Mouse (Mus musculus) embryo, embryonic 9.5 days (tissue): ENCODE data around the gene Pde10a.

Source experiments
- DNase-seq: peaks from one replicate; pipeline ENCODE4 v3.0.0-alpha.2; 2017; ENCODE audit errors: extremely low spot score

Gene Pde10a

DNA sequence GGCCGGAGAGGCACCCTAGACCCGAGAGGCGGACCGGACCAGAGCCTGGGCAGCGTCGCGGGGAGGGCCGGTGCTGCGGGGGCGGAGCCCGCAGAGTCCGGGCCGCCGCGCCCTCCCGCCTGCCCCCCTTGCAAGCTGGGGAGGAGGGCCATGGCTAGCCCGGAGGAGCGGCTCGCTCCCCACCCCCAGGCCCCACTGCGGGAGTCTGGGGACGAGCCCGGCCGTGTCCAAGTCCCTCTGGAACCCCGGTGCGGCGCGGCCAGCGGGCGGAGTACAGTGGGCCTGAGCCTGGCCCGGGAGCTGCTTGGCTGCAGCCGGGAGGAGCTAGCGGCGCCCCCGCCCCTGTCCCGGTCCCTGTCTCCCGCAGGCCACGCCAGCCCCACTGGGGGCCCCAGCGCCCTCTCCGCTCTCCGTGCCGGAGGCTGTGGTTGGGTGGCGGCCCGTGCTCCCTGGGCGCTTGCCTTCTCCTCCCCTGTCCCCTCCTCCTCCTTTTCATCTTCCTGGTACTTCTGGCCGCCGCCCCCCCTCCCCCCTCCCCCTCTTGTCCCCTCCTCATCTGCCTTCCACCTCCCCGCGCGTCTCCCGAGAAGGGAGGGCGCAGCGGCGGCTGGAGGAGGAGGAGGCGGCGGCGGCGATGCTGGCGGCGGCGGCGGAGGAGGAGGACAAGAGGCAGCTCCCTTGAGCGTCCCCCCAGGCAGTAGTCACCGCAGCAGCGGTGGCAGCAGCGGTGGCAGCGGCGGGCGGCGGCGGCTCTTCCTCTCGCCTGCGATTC is 276.1 kb downstream of the Pde10a start:
- peak; percentile 80 for DNase-seq

DNA sequence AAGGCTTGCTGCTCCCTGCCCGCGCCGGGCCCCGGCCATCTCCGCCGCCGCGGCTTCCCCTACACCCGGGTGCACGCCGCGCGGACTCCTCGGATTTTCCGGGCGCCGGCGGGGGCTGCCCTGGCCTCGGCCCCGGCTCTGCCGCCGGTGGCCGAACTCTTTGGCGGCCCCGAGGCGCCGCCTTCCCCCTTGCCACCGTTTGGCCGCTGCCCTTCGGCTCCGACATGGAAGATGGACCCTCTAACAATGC is 276.6 kb downstream of the Pde10a start:
- DNase-seq: no peak

DNA sequence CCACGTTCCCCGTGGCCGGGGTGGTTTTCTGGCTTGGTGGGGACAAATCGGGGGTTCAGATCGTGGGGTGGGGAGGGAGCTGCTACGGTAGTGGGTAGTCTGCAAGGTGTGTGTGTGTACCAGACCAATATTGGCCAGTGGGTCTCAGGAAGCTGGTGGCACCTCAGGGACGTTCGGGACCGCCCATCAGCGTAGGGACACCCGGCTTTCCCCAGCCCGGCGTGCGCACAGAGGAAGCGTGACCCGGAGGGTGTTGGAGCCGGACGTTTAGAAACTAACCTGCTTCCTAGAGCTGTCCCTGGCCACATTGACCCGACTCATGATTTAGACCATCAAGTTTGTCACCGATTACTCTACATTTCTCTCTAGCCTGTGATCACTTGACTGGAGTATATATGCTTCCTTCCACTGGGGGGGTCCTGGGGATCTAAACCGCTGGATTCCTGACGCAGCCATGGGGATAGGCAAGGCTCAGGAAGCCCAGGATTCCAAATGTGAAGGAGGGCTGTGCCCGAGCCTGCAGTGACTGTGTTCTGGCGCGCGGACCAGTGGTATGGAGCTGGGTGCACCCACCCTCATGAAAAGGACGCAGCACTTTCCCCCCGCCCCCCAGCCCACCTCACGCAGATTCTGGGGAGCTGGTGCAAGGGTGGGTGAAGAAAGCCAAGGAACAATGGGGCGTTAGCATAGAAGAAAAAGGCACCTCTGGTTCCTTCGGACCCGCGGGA is 277.2 kb downstream of the Pde10a start:
- peak; percentile 69 for DNase-seq

DNA sequence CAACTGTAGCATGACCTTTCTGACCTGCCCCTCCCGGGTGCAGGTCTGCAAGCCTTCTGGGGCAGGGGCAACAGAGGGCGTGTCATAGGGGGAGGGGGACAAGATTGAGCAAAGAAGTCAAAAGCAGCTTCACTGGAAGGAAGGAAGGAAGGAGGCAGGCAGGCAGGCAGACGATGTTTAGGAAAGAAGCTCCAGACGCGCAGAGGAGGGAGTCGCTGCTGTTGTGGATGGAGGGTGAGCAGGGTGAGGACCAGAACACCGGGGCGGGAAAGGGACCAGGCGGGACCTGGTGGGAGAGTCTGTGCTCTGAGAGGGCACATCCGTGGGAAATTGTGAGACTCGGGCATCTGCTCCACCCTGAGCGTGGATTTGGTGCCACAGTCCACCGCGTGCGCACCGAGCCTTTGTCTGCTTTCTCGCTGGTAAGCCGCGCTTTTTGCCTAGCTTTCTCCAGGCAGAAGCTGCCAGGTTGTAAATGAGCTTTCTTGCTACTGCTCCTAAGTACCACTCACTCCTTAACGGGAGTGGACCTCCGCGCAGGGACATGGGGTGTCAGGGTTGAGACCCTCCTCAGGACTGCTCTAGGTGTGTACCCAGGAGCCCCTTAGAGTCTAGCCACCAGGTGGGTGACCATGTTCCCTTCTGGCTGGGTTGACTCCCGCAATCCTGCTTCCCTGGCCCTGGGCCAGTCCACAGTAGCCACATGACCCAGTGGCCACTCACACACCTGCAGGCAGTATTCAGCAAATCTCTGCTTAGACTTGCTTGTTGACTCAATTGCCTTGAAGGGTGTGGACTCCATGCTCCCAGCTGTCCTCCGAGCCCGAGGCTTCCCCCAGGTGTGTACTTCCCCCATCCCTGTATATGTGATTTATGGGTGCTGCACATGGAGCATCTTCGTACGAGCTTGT is 278.0 kb downstream of the Pde10a start:
- DNase-seq: peak; percentile 63

DNA sequence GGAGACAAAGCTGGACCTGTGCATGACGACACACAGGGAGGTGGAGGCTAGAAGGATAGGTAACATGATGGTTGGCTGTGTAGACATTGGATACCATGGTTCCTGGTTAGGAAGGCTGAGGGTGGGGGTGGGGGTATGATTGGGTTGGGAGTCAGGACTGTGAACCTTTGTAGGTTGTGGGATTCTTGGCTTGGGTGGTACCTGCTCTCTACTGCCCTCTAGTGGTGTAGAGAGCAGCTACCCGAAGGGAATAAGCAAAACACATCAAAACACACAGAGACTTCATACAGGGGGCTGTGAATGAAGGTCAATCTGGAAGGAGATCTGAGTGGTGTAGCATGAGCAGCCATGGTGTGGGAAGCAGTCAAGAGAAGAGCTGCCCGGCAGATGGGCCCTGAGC is 282.2 kb downstream of the Pde10a start:
- DNase-seq: peak; percentile 45

DNA sequence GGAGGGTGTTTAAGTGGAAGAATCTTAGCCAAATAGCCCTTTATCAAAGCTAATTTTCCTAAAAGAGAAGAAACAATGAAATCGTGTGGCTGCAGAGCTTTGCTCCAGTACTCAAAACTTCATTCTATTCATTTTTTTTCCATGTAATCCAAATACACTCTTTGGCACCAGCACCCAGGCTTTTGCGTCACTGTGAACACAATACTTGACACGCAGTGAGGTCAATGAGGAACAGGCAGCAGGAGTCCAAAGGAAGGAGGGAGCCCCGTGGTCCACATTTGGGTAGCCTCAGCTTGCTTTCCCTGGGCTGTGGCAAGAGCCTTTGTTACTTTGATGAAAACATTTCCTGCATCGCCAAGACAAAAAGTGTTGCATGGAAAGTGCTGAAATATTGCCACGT is 284.6 kb downstream of the Pde10a start:
- DNase-seq: no peak

DNA sequence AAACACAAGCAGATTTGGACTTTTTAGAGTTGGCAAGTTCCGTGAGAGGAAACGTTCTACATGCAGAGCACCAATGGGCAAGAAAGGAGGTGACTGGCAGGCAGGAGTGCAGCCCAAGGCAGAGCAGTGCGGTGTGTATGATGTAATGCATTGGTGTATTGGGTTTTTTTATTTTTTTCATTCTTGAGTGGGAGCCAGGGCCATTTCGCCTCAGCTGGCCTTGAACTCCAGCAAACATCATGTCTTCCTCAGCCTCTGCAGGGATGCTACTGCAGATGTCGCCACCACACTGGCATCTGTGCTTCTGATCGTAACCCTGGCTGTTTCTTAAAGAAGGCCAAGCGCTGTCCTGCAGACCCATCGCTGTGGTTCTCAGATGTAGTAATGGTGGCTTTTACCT is 285.0 kb downstream of the Pde10a start:
- DNase-seq: no peak

DNA sequence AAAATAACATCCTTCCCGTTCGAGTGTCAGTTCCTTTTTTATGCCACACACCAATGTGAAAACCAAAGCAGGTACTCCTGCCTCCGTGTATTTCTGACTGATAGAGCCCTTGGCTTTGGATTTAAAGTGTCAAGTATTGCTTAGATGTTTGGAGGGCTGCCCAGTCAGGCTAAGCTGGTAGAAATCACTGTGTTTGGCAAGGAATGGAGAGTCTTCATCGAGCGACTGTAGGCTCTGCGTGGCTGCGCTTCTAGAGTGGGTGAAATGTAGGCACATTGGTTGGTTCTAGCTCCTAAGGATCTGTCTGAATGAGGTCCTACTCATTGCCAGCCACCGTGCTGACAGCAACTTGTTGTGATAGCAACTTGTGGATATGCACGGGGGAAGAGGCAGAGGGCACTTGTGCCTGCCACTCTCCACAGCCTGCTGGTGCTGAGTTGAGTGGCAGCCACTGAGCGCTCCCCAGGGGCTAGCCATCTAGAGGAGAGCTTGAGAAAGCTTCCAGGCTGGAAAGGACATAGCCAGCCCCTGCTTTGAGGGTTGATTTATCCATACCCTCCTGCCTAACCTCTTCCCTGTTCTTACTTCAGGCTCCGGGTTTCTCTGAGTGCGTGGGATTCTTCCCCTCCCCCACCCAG is 287.2 kb downstream of the Pde10a start:
- DNase-seq: peak; percentile 23

DNA sequence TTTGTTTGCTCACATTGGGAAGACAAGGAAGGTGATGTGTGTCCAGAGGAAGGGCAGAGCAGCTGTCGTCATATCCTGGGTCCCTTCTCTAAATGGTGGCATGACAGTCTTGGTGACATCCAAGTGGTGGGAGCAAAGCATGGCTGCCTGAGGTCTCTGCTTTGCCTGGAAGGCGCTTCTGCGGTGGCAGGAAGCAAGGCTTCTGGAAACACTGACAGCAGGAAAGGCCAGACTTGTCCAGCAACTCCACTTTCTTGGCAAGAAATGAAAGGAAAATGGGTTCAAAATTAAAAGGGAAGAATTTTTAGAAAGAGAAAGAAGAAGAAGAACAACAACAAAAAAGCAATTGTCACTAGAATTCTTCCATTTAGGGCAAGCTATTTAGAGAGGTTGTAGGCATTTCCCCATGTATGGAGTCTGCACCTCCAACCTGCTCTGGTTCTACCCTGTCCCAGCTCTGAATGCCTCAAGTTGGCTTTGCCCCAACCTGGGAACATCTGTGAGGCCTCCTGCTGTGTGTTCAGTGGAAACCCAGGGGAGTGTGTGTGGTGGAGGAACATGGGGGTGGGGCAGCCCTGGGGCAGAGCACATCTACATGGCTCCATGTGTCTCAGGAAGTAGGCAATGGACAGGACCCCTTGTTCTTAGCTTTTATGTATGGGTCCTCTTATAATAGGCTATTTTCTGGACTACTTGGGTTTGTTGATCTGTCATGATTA is 288.8 kb downstream of the Pde10a start:
- no peak for DNase-seq

DNA sequence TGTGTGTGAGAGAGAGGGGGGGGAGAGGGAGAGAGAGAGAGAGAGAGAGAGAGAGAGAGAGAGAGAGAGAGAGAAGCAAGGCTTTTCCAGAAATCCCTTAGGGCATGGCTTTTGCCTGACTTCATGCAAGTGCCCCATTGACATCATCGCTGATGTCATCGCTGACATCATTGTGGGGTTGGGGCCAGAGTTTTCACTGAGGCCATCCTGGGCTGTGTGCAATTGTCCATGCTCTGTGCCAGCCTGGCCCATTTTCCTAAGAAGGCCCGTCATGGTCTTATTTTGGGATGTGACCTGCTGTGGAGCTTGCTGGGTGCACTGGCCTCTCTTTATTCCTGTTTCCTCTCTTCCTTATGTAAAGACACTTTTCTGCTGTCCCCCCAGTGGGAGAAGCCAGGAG is 290.2 kb downstream of the Pde10a start:
- no peak for DNase-seq

DNA sequence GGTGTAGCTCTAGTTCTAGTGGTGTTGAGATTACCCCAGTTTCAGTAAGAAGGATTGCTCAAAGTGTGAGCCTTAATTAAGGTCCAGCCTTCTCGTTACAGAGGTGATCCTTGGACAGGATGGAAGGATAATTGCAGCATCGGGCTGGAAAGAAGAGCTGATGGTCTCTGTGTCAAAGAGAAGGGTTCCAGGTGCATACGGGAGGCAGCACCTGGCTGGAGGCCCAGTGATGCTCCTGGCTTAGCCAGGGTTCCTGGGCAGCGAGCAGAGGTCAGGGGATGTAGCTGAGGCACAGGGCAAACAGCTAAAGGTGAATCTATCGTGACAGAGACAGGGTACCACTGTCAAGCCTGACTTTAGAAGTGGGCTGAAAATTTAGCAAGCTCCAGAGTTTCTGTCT is 290.7 kb downstream of the Pde10a start:
- no peak for DNase-seq

DNA sequence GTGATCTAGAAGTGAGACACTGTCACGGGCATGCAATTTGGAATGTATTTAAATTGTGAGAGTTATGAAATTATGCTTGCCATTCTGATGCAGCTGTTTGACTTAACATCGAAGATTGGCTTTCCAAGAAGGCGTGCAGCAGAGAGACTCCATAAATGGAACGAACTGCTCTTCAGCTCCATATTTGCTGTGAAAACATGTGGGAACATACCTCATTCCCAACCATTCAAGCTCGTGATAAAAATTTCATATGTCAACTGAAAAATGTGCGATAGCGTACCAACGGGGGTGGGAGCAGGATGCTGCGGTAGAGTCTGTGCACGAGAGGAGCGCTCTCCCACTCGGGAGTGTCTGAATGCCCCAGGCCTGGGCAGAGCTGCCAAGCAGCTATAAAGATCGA is 293.5 kb downstream of the Pde10a start:
- DNase-seq: no peak

DNA sequence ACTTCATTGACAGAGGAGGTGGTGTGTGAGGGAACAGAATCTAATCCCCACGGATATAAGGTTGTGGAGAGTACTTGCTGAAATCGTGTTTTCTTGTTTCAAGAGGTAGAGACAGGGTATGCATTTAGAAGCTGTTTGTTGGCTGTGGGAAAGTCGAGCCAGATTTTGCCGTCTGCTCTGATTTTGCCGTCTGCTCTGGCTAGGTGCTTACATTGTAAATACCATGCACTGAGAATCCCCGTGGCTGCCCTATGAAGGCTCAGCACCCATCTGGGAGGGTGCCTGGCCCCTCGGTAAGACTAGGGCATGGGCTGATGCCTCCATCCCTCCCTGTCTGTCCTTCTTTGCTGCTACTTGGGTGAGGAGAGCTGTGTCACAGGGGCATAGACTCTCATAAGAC is 298.4 kb downstream of the Pde10a start:
- no peak for DNase-seq

DNA sequence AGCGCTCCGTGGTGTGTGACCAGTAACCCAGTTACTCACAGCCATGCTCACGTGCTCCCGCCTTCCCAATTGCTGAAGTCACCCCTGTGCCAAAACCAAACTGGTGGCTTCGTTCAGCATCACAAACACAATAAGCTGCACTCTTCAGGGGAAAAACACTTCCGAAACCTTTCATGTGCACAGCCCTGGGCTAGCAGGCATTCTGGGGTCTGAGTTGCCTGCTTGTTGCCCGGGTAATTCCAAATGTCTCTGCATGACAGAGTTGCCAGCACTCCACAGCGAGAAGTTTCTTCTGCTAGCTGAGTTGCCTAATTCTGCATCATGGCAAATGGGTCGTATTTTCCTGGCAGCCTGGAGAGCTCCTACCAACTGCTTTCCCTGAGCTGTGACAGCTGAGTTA is 302.0 kb downstream of the Pde10a start:
- DNase-seq: no peak

DNA sequence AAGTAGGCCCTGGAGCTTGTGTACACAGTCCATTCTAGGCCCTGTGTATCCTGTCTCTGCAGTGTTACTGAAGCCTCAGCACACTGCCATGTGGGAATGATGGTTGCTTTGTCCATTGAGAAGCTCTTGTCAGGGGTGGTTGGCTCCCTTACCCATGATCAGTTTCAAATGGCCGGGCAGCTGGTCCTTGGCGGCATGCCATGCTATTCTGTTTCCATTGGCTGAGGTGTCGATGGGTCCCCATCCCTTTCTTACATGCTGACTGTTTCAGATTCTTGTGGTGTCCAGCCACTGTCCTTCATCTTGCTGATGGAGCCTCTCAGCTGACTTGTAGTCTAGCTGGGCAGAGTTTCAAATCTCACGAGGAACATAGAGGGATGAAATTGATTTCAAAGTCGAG is 305.8 kb downstream of the Pde10a start:
- DNase-seq: no peak

DNA sequence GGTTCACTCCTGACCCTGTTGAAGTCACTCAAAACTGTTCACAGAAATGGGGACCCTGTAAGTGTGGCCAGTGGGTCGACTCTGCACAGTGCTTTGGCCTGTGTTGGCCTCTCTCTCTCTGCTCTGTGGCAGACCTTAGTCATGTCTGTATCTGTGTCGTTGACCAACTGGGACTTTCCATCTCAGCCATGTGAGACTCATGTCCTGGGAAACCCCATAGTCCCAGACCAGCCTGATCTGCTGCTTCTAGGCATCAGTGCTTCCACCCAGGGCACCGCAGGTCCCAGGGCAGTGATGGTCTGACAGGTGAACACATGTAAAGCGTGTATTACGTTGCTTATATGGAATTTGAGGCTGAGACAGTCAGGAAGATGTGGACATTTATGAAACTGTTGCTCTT is 311.1 kb downstream of the Pde10a start:
- no peak for DNase-seq

DNA sequence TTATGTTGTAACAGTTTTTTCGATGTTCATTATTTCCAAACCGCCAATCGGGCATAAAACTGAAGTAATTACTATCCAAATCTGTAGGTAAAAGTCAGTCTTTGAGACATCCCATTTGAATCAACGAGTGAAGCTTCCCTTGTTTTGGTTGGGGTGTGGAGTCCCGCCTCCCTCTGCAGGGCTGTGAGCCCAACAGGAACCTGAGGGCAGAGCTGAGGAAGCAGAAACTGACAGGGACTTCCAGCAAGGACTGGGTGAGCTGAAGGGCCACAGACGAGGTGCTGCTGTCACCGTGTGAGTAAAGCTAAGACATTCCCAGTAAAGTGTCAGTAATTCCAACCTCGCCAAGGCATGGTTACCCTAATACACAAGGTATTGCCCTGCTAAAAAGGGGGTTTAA is 313.1 kb downstream of the Pde10a start:
- DNase-seq: peak; percentile 9

DNA sequence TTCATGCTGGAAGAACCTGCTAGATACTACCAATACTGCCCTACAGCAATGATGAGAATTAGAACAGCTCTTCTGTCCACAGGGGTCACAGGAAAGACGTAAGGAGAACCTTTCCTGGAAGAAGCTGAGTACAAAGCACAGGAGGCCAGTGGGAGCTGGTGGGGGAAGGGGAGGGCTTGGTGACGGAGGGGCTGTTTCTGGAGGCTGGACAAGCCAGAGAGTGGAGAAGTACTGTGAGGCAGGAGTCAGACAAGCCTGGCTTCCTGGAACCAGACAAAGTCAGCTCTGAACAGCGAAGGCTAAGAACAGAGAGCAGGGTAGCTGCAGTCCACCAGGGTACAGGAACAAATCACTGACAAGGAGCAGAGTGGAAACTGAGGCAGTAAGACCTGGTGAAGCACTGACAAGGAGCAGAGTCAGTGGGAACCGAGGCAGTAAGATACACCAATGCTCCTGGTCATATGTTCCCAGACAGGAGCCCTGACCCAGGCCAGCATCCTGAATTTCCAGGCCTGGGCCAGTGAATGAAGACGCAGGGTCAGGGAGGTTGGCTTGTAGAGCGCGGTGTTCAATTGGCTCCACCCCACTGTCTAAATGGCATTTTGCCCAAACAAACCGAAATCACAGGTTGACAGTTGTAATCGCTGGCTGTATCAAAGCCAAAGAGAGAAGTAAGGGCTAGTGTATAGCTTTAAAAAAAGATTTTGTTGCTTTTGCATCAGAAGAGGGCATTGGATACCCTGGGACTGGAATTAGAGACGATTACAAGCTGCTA is 314.3 kb downstream of the Pde10a start:
- no peak for DNase-seq

DNA sequence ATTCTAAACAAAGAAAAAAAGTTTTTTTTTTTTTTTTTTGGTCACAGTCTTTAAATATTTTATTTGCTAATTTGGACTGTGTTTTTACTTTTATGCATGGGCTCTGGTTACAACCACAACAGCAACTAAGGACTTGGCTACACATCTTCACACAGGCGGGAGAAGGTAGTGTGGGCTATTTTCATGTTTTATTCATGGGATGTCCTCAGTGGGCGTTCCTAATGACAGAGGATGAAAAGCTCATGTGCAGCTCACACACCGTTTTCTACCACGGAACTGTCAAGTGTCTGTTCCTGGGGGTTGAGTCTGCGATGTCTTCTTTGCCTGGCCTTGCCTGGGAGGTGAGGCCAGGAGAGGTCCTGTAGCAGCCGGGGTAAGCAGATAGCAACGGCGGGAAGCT is 315.9 kb downstream of the Pde10a start:
- DNase-seq: no peak

DNA sequence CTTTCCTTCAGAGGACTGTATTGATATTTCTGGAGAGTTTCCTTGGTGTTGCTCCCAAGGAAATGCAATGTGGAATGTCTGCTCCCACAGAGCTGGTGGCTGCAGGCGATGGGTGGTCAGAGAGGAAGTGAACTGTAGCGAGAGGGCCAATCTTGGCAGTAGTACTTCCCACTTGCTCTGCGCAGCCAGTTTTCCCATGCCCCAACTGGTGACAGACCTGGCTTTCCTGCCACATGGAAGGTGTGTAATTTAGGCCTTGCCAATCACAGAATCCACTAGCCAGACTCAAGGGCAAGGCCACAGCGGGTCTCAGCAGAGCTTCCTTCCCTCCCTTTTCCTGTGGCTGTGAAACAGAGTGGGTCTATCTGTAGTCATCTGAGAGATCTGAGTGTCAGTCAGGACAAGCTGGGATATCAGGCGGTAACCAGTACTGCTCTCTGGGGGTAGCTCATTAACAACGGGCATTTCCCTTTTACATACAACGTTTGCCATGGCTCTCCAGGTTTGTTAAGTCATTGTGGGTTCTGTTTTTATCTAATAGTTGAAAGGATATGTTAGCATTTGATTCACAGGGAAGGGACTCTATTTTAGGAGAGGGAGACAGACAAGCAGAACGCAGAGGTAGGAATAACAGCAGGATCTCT is 316.8 kb downstream of the Pde10a start:
- no peak for DNase-seq
